Mouse (Mus musculus) forebrain, embryonic 11.5 days (tissue): ENCODE measurements around the gene Crebrf. TPM values are rescaled to one million over a fixed set of nuclear protein-coding genes. Genes with fewer than 3 reads are reported as not detected.

Experiments
- ATAC-seq: fragments of 200-750 bp; cut with Nextera tagmentation; replicated peaks from 2 replicates; pipeline ENCODE4 v1.8.0; 2017; ENCODE audit warnings: moderate TSS enrichment; ENCODE audit not compliant: low FRiP score
- DNase-seq: peaks from one replicate; pipeline ENCODE4 v3.0.0-alpha.2; 2017; ENCODE audit warnings: low spot score
- H3K27ac ChIP-seq: fragments of 300-500 bp; sonication (generic); 2 replicates; pipeline ENCODE4 v1.5.1; 2014; ENCODE audit warnings: low read depth, low read length
- H3K27me3 ChIP-seq: fragments of 300-500 bp; sonication (generic); 2 replicates; pipeline ENCODE4 v1.6.1; 2014; ENCODE audit warnings: mild to moderate bottlenecking, low read length, mixed read lengths; ENCODE audit not compliant: control insufficient read depth, insufficient read depth
- H3K36me3 ChIP-seq: fragments of 300-500 bp; sonication (generic); 2 replicates; pipeline ENCODE4 v1.6.1; 2014; ENCODE audit warnings: mild to moderate bottlenecking, low read length, moderate library complexity, mixed read lengths; ENCODE audit not compliant: control insufficient read depth, insufficient read depth
- H3K4me1 ChIP-seq: fragments of 300-500 bp; sonication (generic); replicated peaks from 2 replicates; pipeline ENCODE4 v1.6.1; 2014; ENCODE audit warnings: low read length, mixed read lengths; ENCODE audit not compliant: control insufficient read depth, insufficient read depth
- H3K4me2 ChIP-seq: fragments of 300-500 bp; sonication (generic); 2 replicates; pipeline ENCODE4 v1.6.1; 2014; ENCODE audit warnings: low read depth, mild to moderate bottlenecking, low read length, moderate library complexity, mixed read lengths; ENCODE audit not compliant: severe bottlenecking
- H3K4me3 ChIP-seq: fragments of 300-500 bp; sonication (generic); 2 replicates; pipeline ENCODE4 v1.5.1; 2014; ENCODE audit warnings: low read depth, low read length
- H3K9ac ChIP-seq: fragments of 300-500 bp; sonication (generic); 2 replicates; pipeline ENCODE4 v1.6.1; 2014; ENCODE audit warnings: low read length
- H3K9me3 ChIP-seq: fragments of 300-500 bp; sonication (generic); 2 replicates; pipeline ENCODE4 v1.6.1; 2016; ENCODE audit warnings: low read length, mixed read lengths; ENCODE audit not compliant: control insufficient read depth
- WGBS: fragments of 180-500 bp; shearing (Covaris S2); extraction: QIAGEN DNeasy Blood & Tissue Kit; methylation state at CpG from one replicate; pipeline ENCODE4 v1.1.7; 2014; 5-methylcytosine and 5-hydroxymethylcytosine counted together
- polyA plus RNA-seq: library from polyadenylated mRNA; unstranded; fragments of >200 nt; fragmentation: Nextera tagmentation; extraction: Ambion mirVana; gene quantifications from 2 replicates; pipeline ENCODE4 v1.2.1, GENCODE M21; 2014

Gene Crebrf
- polyA plus RNA-seq, 1 experiment from 2014 or later: 2.8 TPM

DNA sequence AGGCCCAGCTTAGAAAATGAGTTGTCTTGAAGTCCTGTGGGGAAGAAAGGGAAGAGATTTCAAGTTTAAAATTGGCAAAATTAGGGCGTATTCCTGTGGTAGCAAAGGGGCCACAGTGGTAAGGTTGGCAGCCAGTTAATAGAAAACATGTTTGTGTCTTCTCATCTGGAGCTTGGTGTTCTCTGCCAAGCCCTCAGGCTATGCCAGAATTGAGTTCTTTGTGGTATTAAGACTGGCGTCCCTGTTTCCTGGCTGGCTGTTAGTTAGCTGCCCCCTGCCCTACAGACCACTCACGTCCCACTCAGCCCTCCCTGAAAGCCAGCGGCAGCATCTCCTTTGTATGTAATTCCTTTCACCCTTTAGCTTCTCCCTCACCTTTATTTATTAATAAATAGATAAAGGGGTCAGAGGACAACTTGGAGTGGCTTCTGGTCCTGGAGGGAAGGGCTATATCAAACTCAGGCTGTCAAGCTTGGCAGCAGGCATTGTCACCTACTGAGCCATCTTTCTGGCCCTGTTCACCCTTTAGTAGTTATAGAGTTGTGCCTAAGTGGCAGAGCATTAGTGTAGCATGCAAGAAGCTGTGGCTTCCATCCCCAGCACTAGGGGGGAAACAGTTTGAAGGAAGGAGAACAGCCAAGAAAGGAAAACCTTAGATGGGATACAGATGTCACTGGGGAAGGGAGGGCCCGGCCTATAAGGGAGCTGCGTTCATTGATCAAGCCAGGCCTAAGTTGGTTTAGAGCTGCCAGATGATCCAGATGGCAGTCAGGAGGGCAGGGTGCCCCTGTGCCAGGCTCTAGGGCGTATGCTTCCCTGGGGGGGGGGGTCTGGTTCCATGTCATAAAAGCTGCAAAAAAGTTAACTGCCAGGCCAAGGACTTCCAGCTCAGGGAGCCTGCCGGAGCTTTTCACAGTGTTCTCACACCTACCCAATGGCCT is 26.4 kb upstream of the Crebrf start:
- Histone ChIP-seq H3K9me3 (no peaks in the 10 kb centered on the region), H3K9ac (no peak overlapping the region), H3K36me3 (no peaks in the 10 kb centered on the region), H3K4me1 (no peaks in the 10 kb centered on the region), H3K27me3 (no peaks in the 10 kb centered on the region), H3K4me2 (no peak overlapping the region), H3K4me3 (no peak overlapping the region), H3K27ac (no peak overlapping the region)
- DNase-seq (no peak), ATAC-seq (no peak)
- 76% methylated on average over 8 of the region's 8 CpGs for WGBS

DNA sequence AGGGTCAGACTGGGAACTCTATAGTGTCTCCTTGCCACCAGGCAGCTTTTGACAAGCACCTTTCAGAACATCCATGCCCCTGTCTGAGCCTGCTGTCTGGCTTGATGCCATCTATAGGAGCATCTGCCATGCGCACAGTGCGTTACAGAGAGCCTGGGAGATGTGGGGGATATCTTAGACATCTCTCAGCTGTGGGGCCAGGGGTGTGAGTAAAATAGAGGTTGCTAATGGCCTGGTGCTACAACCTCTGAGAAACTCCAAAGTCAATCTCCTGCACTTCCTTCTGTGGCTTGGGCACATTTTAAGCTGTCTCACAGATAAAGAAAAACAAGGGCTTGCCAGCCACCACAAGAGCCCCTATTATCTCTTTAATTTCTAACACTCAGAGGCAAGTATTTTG is 25.6 kb upstream of the Crebrf start:
- no peaks in the 10 kb centered on the region for H3K4me1 ChIP-seq
- H3K4me3 ChIP-seq: no peak overlapping the region
- ATAC-seq: no peak
- 91% methylated on average over 2 of the region's 2 CpGs for WGBS
- H3K9ac ChIP-seq: no peak overlapping the region
- H3K4me2 ChIP-seq: no peak overlapping the region
- DNase-seq: no peak
- H3K27ac ChIP-seq: no peak overlapping the region
- H3K27me3 ChIP-seq: no peaks in the 10 kb centered on the region
- H3K36me3 ChIP-seq: no peaks in the 10 kb centered on the region
- H3K9me3 ChIP-seq: no peaks in the 10 kb centered on the region

DNA sequence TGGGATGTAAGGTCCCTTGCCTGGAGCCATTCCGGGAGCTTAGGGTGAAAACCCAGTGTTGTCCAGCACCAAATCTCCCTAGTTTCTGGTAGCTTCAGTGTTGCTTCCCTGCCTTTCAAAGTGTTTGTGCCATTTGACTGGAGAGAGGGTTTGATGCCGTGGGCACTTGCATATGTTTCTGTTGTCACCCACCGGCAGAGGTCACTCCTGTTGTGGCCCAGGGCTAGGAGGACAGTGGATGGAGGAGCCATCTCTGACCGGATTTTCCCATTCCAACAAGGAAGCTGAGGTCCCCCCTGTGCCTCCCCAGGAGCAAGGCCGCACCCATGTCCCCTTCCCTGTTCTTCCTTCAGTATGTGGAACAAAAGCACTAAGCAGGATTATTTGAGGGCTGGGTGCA is 25.2 kb upstream of the Crebrf start:
- H3K4me2 ChIP-seq: no peak overlapping the region
- 82% methylated on average over 5 of the region's 5 CpGs for WGBS
- H3K27me3 ChIP-seq: no peaks in the 10 kb centered on the region
- no peaks in the 10 kb centered on the region for H3K4me1 ChIP-seq
- ATAC-seq: no peak
- DNase-seq: no peak
- no peak overlapping the region for H3K27ac ChIP-seq
- no peaks in the 10 kb centered on the region for H3K9me3 ChIP-seq
- no peak overlapping the region for H3K4me3 ChIP-seq
- H3K36me3 ChIP-seq: no peaks in the 10 kb centered on the region
- no peak overlapping the region for H3K9ac ChIP-seq

DNA sequence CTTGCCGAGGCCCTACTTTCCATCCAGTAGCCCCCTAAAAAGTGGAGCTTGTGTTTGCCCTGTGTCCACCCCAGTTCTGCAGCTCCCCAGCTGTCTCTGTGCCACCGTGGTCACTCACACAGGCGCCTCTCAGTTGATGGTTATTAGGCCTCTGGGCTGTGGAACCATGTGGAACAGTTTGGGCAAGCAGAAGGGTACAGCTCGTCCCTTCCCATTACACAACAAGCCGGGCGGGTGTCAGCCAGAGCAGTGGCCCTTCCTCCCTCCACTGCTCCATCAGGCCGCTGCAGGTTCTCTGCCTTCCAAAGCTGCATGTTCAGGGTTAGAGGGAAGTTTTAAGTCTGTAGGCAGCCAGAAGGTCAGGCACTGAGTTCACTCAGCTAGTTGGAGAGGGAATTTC is 24.3 kb upstream of the Crebrf start:
- no peak for DNase-seq
- no peak overlapping the region for H3K4me3 ChIP-seq

DNA sequence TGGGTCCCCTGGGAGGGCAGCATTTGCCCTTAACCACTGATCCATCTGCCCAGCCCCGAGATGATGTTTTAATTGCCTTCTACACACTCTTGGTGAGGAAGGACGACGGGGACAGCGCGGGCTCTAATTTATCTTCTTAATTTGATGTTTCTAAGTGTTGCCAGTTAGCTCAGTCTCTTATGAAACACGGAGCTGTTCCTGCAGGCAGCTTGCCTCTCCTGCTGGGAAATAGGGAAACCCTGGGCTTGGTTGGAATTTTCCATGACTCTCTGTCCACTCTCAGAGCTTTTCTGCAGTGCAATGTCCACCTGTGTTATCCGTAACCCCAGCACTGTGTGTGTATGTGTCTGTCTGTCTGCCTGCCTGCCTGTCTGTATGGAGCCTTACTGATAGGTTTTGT is 22.0 kb upstream of the Crebrf start:
- 88% methylated on average over 7 of the region's 7 CpGs for WGBS
- Histone ChIP-seq H3K4me1 (no peaks in the 10 kb centered on the region), H3K4me2 (no peak overlapping the region), H3K9ac (no peak overlapping the region), H3K9me3 (no peaks in the 10 kb centered on the region), H3K4me3 (no peak overlapping the region), H3K36me3 (no peaks in the 10 kb centered on the region), H3K27ac (no peak overlapping the region), H3K27me3 (no peaks in the 10 kb centered on the region)
- DNase-seq (no peak), ATAC-seq (no peak)

More for the DNA sequence above, 24.3 kb upstream of the Crebrf start:
- H3K4me1 ChIP-seq: no peaks in the 10 kb centered on the region
- H3K4me2 ChIP-seq: no peak overlapping the region
- no peaks in the 10 kb centered on the region for H3K9me3 ChIP-seq
- H3K27me3 ChIP-seq: no peaks in the 10 kb centered on the region
- WGBS: 92% methylated on average over 7 of the region's 7 CpGs
- no peaks in the 10 kb centered on the region for H3K36me3 ChIP-seq
- no peak for ATAC-seq
- H3K9ac ChIP-seq: no peak overlapping the region
- no peak overlapping the region for H3K27ac ChIP-seq

DNA sequence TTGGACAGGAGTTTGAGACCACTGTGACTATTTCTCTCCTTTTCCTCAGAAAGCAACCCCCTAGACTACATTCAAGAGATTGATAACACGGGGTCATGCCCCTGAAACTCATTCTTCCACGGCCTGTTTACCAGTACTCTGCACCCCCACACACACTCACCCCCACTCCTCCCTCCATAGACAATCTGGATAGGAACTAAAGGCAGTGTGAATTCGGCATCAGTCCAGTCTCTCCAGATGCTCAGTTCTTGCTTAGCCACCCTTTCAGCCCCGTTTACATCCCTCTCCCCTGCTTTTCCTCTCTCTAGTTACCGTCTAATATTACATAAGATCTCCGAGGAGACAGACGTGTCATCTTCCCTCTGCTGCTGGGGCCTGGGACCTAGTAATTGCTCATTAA is 21.3 kb upstream of the Crebrf start:
- H3K9me3 ChIP-seq: no peaks in the 10 kb centered on the region
- no peaks in the 10 kb centered on the region for H3K36me3 ChIP-seq
- 78% methylated on average over 7 of the region's 7 CpGs for WGBS
- H3K27me3 ChIP-seq: no peaks in the 10 kb centered on the region
- ATAC-seq (no peak), DNase-seq (no peak)
- H3K4me2 ChIP-seq: no peak overlapping the region
- H3K9ac ChIP-seq: no peak overlapping the region
- H3K4me1 ChIP-seq: no peaks in the 10 kb centered on the region
- H3K27ac ChIP-seq: no peak overlapping the region
- H3K4me3 ChIP-seq: no peak overlapping the region

DNA sequence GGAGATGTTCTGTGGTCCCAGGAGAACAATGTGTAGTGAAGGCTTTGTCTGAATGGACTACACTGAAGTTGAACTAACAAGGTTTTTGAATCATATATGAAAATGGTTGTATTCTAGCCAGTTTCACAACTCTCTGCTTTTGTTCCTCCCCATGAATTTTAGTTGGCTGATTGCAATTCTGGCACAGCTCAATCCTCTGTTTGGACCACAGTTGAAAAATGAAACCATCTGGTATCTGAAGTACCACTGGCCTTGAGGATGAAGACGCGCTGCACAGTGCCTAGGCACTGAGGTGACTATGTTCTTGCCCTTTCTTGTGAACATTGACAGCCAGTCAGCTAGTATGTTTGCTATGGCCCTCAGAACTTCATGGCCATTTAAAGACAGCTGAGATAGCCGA is 20.3 kb upstream of the Crebrf start:
- no peak overlapping the region for H3K27ac ChIP-seq

DNA sequence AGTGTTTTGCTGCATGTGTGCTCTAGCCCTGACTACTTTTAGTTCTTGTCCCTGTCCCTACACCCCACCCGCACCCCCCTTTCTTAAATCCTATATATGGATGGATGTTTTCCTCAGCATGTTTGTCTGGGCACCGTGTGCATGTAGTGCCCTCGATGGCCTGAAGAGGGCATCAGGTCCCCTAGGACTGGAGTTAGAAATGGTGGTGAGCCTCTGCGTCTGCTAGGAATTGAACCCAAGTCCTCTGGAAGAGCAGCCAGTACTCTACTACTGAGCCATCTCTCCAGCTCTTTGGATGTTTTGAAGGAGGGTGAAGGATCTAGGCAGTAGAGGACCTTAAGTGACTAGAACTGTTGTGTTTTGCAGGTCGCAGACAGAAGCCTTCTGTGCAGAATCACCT is 16.6 kb upstream of the Crebrf start:
- no peak for ATAC-seq
- 92% methylated on average over 5 of the region's 5 CpGs for WGBS
- Histone ChIP-seq H3K9ac (no peak overlapping the region), H3K27me3 (no peaks in the 10 kb centered on the region), H3K4me2 (no peak overlapping the region), H3K36me3 (no peaks in the 10 kb centered on the region), H3K4me1 (no peaks in the 10 kb centered on the region), H3K9me3 (no peaks in the 10 kb centered on the region), H3K4me3 (no peak overlapping the region), H3K27ac (no peak overlapping the region)
- DNase-seq: no peak

More for the DNA sequence above, 20.3 kb upstream of the Crebrf start:
- Histone ChIP-seq H3K9ac (no peak overlapping the region), H3K4me3 (no peak overlapping the region), H3K27me3 (no peaks in the 10 kb centered on the region), H3K4me2 (no peak overlapping the region), H3K36me3 (no peaks in the 10 kb centered on the region), H3K4me1 (no peaks in the 10 kb centered on the region), H3K9me3 (no peaks in the 10 kb centered on the region)
- ATAC-seq (no peak), DNase-seq (no peak)
- WGBS: 92% methylated on average over 3 of the region's 3 CpGs
